Mouse (Mus musculus) lung, postnatal 0 days (tissue): ENCODE measurements around the gene Cd4.

Source experiments
- CTCF ChIP-seq: IDR thresholded peaks from 2 replicates; pipeline ENCODE4 v1.5.1; 2016; ENCODE audit warnings: antibody characterized with exemption, mild to moderate bottlenecking
- EP300 ChIP-seq: IDR thresholded peaks from 2 replicates; pipeline ENCODE4 v1.6.1; 2016; ENCODE audit warnings: antibody characterized with exemption, mild to moderate bottlenecking, control low read depth

- no peak for TF ChIP-seq CTCF
- no peak for TF ChIP-seq EP300
These were observed 56.4 kb downstream of the Cd4 start for GRCm38 (mm10) chr6:124831649-124832048.
